Mouse (Mus musculus): ENCODE data around the gene Slc22a8.
A peak's percentile ranks its signal among the peaks of the same experiment; 100 is the strongest.

Gene Slc22a8

DNA sequence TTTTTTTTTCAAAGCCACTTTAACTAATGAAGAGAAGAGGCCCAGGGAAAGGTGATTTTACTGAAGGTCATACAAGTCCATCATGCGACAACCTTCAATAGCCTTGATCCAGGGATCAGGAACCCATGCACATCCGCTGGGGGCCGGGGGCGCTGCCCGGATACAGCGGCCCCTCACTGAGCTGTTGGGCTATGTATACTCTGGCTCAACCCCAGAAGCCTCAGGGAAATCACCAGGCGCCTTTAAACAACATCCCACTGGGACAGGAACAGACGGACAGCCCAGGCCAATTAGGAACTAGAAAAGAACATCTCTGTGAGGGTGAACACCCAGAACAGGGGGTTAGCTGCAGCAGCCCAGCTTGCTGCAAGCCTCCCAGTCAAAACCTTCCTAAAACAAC is at the start of gene Slc22a8:
Slc22a8 (plus strand) TSS at position 301 of the 400 bp plus-strand sequence.
- no peak for DNase-seq

DNA sequence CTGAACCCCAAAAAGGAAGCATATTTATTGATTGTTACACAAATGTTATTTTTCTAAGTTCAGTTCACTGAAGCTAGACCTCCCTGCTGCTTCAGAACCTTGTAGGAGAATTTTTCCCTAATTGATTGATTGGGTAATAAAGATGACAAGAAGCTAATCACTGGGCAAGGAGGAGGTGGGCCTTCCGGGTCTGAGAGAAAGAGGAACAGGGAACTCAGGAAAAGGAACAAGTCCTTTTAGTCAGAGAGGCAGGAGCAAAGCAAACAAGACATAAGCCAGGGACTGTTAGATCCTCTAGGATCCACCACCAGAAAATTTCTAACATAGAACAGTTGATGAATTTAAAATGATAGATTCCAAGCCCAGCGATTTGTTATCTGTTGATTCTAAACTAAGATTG is 32.2 kb upstream of the Slc22a8 start:
- DNase-seq: no peak

DNA sequence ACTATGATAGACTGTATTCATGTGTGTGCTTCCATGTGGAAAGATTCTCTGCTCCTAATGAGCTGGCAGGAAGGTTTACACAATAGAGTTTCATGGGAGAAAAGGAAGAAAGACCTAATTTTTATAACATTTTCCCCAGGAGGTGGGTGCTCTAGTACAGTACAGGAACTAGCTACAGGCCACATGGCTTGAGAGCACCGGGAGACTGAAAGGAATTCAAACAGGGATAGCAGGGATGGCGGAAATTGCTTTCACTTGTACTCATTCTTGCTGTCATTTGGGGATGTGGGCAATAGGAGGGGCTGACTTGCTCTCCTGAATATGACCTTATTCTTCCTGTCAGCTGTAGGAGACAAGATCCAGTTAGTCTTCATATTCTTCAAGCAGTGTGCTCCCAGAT is 27.0 kb upstream of the Slc22a8 start:
- no peak for DNase-seq

DNA sequence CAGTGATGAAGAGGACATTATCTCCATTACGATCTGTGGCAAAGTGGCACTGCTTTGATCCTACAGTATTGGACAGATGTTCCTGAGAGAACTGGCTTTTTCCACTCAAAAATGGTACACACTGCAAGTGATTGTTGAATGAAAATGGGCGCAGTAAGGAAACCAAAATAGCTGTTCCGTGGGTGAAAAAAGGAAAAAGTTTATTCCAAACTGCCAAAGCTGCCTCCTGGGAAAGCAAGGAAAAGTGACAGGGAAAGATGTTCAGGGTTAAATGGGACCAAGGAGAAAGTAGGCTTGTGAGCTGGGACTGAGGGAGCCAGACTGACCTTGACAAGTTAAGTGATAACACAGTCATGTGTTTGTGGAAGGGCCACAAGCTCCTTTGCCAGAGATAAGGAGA is 26.6 kb upstream of the Slc22a8 start:
- no peak for DNase-seq

DNA sequence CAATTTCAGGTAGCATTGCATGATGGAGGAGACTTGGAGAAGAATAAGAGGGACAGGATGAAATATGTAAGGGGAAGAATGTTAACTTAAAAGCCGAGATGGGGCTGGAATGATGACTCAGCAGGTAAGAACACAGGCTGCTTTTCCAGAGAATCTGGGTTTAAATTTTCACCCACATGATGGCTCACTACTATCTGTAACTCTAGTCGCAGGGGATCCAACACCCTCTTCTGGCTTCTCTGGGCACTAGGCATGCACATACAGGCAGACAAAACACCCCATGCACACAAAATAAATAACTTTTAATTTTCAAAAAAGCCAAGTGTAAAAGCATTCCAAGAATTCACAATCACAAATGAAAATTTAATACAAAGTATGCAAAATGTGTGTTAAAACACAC is 25.8 kb upstream of the Slc22a8 start:
- no peak for DNase-seq

DNA sequence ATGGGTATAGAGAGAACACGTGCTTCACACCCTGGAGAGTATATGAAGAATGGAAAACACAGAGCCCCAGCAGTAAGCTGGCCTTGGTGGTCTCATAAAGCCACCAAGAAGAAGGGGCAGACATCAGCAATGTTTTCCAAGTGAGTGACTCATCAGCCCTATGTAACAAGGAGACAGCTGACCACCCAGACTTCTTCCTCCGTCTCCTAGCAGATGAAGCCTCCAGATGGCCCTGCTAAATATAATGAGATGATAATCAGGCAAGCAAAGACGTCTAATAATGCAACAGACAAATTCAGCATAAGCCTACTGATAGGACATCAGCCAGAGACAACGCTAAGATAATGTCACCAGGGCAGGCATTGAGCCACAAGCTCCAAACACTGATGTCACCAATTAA is 25.1 kb upstream of the Slc22a8 start:
- DNase-seq: no peak

DNA sequence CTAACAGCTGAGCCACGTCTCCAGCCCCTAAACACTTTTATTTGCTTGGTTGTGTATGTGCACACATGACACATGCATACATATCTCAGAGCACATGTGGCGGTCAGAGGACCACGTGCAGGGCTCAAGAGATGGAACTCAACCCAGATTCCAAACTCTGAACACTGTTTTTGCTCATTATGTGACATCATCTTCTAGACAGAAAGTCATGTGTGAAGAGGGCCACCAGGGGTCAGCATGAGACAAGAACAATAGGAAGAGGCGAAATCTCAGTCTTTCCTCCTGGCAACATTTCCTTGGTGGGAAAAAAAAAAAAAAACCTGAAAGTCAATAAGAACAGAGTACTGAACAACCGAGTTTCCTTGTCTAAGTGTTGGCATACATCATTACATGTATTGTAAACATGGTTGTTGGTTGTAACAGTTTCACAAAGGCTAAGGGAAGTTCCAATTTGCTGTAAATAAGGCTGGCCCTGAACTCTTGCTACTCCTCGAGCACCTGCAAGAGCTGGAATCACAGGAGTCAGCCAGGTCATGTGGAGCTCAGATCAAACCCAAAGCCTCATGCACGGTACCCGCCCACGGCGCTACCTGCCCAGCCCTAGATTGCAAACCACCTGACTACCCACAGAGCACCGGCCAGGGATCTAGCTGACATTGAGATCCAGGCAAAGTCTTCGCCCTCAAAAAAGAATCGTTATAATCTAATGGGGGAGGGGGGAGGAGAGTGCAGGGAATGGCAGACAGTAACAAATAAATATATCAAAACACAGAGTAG is 23.8 kb upstream of the Slc22a8 start:
- no peak for DNase-seq

DNA sequence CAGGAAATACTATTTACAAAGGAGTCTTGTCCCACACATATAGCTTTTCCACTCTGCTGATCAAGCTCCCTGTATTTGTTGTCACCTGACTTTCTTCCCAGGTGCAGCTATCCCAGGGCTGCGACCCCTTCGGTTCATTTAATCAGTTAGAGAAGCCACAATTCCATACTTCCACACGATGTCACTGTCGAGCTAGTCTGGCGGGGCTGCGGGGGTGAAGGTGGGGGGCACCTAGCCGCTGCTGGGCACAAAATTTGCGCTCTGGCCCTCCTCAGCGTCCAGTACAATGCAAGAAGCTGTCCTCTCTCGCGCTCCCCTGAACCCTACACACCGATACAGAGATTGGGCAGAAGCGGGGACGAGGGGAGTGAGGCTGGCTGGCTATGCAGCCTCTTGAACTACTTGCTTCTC is 21.6 kb upstream of the Slc22a8 start:
- DNase-seq: no peak

DNA sequence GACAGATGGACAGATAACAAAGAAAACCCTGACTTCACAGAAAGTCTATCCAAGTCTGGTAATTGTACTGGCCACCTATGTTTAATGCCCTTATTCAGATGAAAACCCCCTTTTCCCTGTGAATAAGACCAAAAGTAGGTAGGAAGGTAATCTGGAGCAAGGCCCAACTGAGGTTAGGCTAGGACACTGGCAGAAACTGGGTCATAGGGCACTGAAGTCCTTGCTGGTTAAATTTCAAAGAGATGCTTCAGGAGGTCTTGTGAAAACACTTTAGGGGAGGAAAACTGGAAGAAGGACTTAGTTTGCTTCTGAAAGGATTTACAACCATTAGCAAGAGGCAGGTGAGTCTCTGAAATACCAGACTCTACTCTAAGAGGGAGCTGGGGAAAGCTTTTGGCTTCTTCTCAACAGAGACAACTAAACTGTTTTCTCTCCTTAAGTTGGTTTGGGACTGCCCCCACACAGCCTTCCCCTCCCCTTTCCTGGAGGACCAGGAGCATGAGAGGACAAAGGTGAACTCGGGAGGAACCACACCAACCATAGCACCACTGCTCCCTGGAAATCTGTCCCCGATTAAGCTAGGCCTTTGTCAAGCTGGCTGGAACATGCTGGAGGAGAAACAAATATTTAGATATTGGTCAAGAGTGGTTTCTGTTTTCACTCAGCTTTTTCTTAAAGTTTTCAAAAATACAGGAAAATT is 20.6 kb upstream of the Slc22a8 start:
- no peak for DNase-seq

DNA sequence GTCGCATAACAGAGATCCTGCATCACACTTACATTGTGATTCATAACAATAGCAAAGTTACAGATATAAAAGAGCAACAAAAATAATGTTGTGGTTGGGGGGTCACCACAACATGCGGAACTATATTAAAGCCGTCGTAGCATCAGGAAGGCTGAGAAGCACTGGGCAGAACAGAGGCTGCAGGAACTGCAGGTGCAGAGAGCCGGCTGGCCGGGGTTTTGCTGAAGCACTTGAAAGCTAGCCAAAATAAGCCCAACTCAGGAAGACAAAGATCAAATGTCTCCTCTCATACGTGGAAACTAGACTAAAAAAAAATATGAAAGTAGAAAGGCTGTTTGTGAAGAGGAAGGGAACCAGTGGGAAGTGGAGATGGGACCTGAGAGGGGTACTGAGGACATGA is 19.3 kb upstream of the Slc22a8 start:
- DNase-seq: no peak

DNA sequence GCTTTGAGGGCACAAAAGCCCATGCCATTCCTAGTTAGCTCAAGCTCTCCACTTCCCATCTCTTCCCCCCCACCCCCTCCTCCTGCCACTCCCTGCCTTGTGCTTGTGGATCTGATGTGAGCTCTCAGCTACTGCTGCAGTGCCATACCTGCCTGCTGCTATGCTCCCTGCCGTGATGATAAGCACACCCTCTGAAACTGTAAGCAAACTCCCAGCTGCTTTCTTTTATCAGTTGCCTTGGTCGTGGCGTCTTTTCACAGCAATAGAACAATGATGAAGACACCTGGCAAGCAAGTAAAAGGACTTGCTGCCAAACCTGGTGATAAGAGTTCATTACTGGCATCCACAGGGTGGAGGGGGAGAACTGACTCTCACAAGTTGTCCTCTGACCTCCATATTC is 18.6 kb upstream of the Slc22a8 start:
- no peak for DNase-seq

DNA sequence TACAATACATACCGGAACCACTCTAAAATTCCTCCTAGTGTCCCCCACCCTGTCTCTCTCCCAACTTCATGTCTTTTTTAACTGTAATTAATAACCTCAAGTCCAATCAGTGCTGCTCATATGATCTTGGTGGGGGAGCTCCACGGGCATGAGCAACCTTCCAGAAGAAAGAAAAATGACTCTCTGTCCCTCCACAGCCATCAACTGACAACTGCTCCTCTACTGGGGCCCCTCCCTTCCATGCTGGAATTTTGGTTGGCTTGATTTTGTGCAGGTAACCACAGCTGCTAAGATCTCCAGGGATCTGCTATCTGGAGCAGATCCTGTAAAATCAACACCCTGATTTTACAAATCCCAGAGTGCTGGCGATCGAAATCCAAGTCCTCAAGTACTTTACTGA is 13.6 kb upstream of the Slc22a8 start:
- no peak for DNase-seq

DNA sequence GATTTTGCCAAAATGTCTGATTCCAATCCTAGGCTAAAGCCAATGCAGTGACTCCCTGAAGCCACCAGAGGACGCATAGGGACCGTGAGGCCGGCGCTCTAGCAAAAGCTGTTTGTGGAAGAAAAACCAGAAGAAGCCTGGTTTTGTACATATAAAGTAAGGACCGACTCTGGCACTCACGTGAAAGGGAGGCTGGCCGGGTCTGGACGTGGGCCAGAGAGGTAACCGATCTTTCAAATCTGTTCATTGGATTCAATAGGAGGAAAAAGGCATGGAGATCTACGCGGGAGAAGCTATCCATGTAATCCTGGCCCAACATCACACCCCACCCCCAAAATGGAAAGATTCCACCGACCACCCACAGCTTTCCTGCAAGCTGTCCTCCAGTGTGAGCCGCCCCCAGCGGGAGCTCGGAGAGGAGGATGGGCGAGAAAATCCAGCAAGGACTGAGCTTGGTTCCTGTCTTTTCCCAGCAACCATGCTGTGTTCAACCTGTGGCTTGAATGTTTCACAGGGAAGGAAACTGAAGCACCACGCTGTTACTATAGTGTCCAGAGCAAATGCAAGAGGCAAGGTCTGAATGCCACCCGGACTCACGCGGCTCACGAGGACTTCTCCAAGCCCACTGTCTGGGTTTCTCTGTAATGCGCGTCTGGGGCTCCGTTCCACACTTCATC is 12.6 kb upstream of the Slc22a8 start:
- peak; percentile 27 for DNase-seq

DNA sequence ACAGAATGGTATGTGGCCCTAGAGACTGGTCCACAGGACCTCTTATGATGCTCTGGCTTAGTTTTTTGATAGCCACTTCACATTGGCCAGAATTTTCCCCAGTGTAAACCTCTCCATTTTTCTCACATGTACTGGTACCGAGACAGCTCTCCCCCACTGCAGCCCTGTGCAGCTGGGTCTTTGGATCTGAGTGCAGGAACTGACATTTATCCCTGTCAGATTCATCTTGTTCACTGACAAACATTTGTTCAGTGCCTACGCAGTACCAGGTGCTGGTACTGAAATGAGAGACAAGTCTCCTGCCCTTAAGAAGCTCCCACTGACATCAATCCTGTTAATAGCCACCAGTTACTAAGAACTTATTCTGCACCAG is 12.1 kb upstream of the Slc22a8 start:
- DNase-seq: no peak

DNA sequence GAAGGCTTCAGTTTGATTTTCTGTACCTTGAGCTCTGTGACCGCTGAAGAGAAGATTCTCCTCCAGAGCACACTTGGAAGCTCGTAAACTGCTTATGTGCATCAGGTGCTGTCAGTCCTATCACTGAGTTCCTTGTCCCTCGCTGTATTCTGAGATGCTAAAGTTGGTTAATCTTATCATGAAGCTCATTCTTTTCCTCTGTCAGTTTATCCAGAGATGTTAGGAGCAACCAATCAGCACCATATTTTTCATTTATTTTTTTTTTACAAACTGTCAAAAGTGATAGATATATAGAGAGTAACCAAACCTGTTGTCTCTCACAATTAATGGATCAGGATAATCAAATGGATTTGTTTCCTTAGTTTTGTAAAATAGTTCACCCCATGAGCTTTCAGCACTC is 5.8 kb upstream of the Slc22a8 start:
- no peak for DNase-seq

DNA sequence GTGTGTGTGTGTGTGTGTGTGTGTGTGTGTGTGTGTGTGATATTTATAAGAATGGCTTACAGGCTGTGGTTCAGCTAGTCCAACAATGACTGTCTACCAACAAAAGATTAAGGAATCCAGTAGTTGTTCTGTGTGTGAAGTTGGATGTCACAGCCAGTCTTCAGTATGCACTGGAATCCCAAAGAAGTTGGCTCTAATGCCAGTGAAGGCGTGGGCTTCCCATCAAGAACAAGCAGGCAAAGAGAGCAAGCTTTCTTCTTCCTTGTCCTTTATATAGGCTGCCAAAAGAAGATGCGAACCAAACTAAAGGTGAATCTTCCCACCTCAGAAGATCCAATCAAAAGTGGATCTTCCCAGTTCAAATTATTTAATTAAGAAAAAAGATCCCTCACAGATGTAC is 5.2 kb upstream of the Slc22a8 start:
- DNase-seq: no peak

DNA sequence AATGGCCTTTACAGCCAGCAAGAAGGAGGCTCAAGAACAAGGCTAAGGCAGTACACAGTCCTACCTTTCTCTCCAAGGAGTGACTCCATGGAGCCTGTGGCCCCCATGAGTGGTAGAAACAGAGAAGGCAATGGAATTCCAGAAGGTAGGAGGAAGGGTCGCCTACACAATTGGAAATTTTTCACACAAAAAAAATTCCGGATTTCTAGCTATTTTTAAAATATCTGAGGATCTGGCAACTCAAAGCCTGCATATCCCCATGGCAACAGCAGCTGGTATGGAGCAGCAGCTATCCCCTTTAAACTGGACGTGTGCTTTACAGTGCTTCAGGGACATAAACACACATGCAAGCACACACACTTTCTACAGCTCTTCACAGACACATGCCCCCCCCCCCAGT is 4.7 kb upstream of the Slc22a8 start:
- no peak for DNase-seq

DNA sequence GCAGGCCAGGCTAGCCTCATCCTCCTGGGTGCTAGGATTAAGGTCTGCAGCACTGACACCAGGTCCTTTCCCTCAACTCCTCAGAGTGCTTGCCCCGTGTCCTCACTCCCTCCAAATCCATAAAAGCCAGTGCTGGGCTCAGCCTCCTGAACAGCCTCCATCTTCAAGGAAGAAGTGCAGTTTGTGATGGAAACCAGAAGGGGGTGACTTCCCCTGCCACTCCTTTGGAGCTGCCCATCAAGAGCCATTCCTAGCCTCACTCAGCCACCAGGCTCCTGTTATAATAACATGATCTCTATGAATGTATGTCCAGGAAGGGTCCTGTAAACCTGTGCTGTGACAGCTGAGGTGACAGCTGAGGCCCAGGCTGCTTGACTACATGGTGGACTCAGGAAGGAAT is 3.7 kb upstream of the Slc22a8 start:
- DNase-seq: no peak

DNA sequence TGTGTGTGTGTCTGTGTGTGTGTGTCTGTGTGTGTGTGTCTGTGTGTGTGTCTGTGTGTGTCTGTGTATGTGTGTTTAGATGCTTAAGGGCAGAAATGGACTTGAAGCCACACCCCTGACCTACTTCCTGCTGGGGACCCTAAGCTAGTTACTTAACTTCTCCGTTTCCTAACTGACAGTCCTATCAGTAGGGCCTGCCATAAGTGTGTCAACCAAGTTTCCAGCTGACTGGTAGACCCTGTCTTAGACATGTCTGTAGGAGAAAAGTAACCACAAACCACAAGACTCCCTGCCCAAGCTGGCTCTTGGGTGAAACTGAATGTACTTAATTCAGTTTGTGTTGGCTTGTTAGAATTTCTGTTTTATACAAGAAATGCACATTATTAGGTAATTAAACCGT is 1.1 kb downstream of the Slc22a8 start:
- no peak for DNase-seq

DNA sequence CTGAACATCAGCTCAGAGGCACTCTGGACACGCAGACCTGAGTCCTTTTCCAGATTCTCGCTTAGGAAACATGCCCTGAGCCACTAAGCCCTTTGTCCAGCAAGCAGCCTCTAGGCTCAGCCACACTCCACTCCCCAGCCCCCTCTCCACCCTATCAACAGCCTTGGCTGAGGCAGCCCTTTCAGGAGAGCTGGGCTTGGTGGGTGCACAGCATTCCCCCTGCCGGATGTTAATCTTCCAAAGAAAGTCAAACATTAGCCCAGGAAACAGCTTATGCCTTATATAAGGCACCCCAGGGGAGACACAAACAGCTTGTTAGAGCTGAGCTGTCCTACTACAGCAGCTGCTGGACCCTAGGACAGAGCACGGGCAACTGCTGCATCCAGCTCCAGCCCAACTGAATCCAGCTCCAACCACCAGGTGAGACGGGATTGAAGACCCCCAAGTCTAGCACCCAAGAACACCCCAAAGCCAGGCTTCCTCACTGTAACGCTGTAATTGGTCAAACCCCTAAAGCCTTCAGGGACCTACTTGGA is 1.9 kb downstream of the Slc22a8 start:
- DNase-seq: no peak

DNA sequence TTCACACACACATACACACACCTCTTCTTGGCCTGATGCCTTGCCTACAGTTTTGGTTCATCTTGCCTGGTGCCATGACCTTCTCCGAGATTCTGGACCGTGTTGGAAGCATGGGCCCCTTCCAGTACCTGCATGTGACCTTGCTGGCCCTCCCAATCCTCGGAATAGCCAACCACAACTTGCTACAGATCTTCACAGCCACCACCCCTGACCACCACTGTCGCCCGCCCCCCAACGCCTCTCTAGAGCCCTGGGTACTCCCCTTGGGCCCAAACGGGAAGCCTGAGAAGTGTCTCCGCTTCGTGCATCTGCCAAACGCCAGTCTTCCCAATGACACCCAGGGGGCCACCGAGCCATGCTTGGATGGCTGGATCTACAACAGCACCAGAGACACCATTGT is 2.8 kb downstream of the Slc22a8 start:
- no peak for DNase-seq

DNA sequence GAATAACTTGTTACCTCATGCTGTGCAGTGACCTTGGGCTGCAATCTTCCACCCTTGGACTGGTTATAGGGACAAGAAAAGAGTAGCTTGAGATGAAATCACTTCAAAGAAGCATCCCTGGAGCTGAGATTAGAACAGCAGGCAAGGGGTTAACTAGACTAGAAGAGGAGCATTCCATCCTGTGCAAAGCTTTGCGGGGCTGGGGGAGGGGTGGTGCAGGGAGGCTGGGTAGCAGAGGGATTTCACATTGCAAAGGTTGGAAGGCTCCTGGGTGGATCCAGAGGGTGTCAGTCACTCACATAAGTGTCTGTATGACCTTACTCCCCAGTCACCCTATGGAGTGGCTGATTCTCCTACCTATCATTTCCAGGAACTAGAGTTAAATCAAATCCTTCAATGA is 3.5 kb downstream of the Slc22a8 start:
- no peak for DNase-seq

DNA sequence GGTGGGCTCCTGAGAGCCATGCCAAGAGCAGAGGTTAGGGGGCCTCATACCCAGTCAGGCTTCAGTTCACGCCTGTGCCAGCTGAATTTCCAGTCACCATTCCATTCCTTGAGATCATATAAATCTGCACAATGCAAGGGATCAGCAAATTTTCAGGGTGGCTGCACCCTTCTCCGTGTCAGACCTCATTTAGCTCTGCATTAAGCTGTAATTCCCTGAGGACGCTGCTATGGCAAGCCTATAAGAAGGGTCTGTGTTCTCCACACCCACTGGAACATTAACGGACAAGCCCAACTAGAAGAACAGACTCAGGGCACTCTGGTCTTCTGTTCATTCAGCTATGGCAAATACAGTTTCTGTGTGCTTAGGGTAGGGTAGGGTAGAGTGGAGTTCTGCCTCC is 6.2 kb downstream of the Slc22a8 start:
- no peak for DNase-seq

DNA sequence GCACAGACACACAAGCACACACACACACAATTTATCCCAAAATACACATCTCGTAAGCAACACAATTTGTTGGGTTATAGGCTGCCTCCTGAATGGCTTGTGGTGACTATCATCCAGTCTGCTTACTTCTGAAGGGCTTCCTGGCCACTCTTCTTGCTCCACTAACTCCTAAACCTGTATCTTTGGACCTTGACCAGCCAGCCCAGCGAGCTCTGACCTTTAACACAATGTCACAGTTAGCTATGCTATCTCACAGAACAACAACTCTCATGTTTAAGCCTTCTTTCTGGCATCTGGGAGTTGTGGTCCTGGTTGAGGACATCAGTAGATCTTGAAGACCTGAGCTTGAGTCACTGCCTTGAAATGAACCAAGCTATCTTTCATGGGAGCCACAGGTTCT is 8.2 kb downstream of the Slc22a8 start:
- no peak for DNase-seq
